In the genomic region with DNA sequence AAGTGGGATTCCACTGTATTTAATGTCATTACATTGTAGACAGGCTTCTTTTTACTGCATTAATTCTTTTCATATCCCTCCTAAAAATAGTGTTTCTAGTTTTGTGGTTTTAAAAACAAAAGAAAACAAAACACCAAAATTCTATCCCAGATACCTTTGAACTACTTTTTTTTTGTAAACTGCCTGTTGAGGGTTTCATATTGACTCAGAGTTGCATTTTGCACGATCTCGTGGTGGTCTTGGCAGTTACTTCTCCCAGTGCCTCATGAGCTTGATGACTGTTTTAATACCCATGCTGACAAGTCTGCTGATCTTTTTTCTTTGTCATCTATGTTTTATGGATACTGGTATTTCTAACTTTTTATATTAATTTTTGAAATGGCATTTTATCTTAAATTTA, we compare ENCODE assay signal across 15 mouse cellular contexts.
"Had no signal": no experiment of that assay in that cellular context is flagged by ENCODE, and none has a peak within 500 bp of the region (broad histone marks: within the 10 kb centered on the region; RNA-seq: fewer than 3 reads in every experiment).

No protein-coding gene starts in this region.

- DNase-seq: gastrocnemius, adult 2 months; gastrocnemius, postnatal 10 days; gastrocnemius, postnatal 25 days; heart, adult 18-20 months; heart, postnatal 10 days; heart, postnatal 4 days; kidney, adult 18-20 months; kidney, adult 8-10 months; kidney, postnatal 10 days; kidney, postnatal 25 days; kidney, postnatal 4 days; liver had no signal

- ATAC-seq: hindbrain, embryonic 16.5 days; intestine, postnatal 0 days; liver, embryonic 12.5 days had no signal
